Mouse (Mus musculus) kidney, postnatal 36 days (tissue): Measurements from ENCODE around the gene Ttc26.
A peak's percentile ranks its signal among the peaks of the same experiment; 100 is the strongest.

Source experiments
- DNase-seq, 2 experiments: peaks; one replicate each; pipeline ENCODE4 v3.0.0; 2021 to 2022; ENCODE audit warnings: mixed read lengths in 2 of 2

The Ttc26 gene

DNA sequence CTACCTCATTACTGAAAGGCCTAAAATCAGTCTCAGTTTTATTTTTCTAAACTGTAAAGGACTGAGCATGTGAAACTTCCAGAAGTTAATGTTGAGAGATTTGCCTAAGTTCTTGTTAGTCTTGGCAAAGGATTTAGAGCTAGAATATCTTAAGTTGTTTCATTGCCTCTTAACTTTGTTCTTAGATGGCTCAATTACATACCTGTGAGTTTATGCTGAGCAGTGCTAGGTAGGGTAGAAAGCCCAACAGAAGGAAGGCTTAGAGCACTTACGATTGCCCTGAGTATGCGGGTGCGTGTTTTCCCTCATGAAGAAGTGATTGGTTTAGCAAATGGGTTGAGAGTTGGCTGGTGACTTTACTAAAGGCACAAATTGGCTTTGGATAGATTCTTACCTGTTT lies 76.8 kb downstream of the Ttc26 start:
- no peak for DNase-seq

DNA sequence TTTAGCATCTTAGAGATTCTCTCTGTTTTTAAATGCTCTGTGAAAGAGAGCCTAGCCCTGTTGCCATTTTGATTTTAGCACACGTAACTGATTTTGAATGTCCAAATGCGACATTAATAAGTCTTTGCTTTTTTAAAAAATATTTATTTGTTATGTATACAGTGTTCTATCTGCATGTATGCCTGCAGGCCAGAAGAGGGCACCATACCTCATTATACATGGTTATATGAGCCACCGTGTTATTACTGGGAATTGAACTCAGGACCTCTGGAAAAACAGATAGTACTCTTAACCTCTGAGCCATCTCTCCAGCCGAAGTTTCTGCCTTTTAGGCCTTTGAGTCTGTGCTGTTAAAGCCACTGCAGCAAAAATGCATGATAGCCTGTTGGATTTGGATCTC lies 88.3 kb downstream of the Ttc26 start:
- peak in 1 of 2 experiments; percentile 12 for DNase-seq
